Mouse (Mus musculus) bone marrow macrophage, adult 2 months (primary cell): ENCODE measurements around the gene Znrf2. TPM values are rescaled to one million over a fixed set of nuclear protein-coding genes. Genes with fewer than 3 reads are reported as not detected.
A peak's percentile ranks its signal among the peaks of the same experiment; 100 is the strongest.

Experiments
- H3K27ac ChIP-seq: 2 replicates; pipeline ENCODE4 v1.5.1; 2012; ENCODE audit warnings: low read depth, low read length; ENCODE audit not compliant: insufficient read depth
- H3K4me1 ChIP-seq: 2 replicates; pipeline ENCODE4 v1.6.1; 2012; ENCODE audit warnings: low read length; ENCODE audit not compliant: control insufficient read depth, insufficient read depth
- H3K4me3 ChIP-seq: 2 replicates; pipeline ENCODE4 v1.5.1; 2012; ENCODE audit warnings: mild to moderate bottlenecking, low read length, moderate library complexity; ENCODE audit not compliant: insufficient read depth
- CTCF ChIP-seq: IDR thresholded peaks from 2 replicates; pipeline ENCODE4 v1.5.1; 2012; ENCODE audit warnings: low read depth, mild to moderate bottlenecking, low read length, moderate library complexity
- POLR2A ChIP-seq: IDR thresholded peaks from 2 replicates; pipeline ENCODE4 v1.6.1; 2012; ENCODE audit warnings: mild to moderate bottlenecking, low read depth, low read length, borderline replicate concordance
- polyA plus RNA-seq: library from polyadenylated mRNA; stranded (reverse); fragments of >200 nt; gene quantifications from 2 replicates; pipeline ENCODE4 v1.2.4, GENCODE M21; 2012; ENCODE audit not compliant: missing spikeins, insufficient read depth, insufficient read length

Znrf2 gene
- polyA plus RNA-seq, 1 experiment, result 104 TPM

DNA sequence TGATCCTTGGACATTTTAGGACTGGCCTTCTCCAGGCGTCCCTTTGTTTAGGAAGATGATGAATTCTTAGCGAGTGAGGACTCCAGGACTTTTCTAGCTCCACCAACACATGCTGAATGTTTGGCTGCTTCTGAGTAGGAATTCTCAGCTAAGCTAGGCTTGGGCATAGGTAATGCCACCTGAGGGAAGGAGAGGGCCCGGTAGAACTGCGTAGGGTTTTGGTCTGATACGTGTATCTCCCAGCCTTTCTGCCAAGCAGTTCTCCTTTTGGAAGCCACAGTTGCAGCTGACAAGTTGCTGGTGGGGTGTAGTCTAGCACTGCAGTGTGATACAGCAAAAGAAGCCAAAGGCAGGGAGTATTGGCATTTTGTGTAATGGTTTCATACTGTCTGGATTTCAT, 10.9 kb upstream of the Znrf2 start:
- no peak overlapping the region for H3K27ac ChIP-seq
- TF ChIP-seq POLR2A (no peak), CTCF (no peak)
- peaks cover 17% of the 10 kb centered on the region for H3K4me1 ChIP-seq
- H3K4me3 ChIP-seq, result no peak overlapping the region

DNA sequence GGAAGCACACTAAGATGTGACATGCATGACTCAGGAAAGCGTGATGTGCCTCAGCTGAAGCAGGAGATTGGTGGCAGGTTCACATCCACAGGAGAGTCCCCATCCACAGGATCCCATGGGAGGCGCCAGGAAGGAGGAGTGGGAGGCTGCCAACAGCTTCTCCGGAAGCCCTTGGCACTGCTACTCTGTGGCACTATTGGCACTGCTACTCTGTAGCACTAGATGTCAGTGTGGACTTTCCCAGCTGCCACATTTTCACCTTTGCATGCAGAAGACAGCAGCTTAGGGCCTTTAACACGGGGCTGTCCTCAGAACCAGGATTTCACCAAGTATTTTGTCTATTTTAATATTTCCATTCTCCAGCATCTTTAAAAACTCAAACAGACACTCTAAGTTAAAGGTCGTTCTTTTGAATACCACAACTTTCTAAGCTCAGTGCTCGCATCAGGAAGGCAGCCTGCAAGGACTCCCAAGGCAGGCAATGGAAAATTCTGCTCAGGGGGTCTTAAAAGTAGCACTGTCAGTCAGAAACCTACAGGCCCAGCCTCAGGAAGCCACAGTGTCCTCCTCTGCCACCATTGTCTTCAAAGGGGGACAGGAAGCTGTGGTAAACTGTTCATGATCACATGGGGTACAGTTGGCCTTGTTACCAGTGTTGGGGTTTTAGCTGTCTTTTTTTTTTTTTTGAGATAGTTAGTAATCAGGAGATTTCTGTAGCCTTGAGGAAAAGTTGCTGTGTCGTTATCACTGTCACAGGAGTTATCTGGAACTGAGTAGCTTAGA, 7.0 kb upstream of the Znrf2 start:
- H3K4me3 ChIP-seq, result no peak overlapping the region
- TF ChIP-seq CTCF, result no peak
- TF ChIP-seq POLR2A, result no peak

DNA sequence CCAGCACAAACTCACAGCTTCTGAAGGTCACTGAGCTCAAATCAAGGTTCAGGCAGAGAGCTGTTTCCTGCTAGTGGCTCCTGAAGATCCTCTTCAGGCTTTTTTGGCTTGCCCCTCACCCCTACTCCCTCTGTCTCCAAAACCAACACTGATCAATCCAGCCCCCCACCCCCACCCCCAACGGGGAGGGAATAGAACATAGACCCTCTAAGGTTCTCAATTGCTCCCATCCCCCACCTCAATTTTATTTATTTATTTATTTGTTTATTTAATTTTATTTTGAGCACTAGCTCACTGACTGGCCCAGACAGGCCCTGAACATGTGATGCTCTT, 6.4 kb upstream of the Znrf2 start:
- Histone ChIP-seq H3K27ac (peak overlapping the region; percentile 86), H3K4me3 (no peak overlapping the region), H3K4me1 (peaks cover 41% of the 10 kb centered on the region)
- no peak for TF ChIP-seq CTCF
- TF ChIP-seq POLR2A, result no peak

More for the DNA sequence above, 7.0 kb upstream of the Znrf2 start:
- Histone ChIP-seq H3K4me1 (peaks cover 37% of the 10 kb centered on the region), H3K27ac (peak overlapping the region; percentile 86)

DNA sequence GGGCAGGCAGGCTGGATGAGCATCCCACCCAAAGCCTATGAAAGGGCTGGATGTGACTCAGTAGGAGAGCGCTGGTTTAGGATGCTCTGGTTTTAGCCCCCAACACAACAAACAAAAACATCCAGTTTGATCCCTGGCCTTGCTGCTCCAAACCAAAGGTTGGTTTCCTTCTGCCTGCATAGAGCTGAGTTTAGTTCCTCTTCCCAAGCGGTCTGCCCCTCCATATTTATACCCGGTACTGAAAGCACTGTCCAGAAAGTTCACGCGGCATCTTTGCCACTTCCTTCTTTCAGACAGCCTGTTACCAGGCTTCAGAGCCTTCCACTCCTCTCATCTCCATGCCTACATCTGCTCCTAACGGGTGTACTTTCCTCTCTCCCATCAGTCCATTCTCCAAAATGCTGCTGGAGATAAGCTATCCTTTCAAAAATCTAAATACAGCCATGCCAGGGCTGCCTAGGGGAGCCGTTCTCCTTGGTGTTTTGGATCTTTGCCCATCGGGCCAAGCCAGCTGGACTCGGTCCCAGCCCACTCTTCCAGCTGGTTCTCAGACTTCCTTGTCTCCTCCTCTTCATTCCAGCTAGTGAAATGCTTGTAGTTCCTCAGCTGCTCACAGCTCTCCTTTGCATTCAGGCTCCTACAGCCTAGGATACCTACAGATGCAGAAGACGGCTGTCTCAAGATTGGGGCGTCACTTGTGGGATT, 5.0 kb upstream of the Znrf2 start:
- peaks cover 51% of the 10 kb centered on the region for H3K4me1 ChIP-seq
- TF ChIP-seq POLR2A, result no peak
- TF ChIP-seq CTCF, result no peak
- peak overlapping the region; percentile 86 for H3K27ac ChIP-seq
- H3K4me3 ChIP-seq, result peak overlapping the region; percentile 26

DNA sequence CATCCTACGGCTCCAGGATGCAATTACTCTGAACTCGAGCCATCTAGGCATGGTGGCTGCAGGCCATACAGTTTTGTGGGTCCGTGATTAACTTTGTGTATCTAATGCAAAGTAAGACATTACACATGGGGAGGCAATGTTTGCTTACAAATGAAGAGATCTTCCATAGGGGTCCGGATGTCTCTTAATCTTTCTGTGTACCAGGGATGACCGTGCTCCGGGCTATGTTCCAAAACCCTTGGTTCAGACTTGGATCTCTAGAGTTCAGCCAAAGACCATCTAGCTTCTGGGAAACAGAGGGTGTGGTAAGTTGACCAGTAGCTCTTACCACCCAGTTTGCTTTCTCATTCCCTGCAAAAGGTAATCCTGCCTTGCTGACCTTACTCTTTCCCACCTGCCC, 4.4 kb upstream of the Znrf2 start:
- Histone ChIP-seq H3K4me1 (peaks cover 51% of the 10 kb centered on the region), H3K27ac (peak overlapping the region; percentile 86), H3K4me3 (peak overlapping the region; percentile 26)
- TF ChIP-seq POLR2A, result no peak
- TF ChIP-seq CTCF, result no peak

DNA sequence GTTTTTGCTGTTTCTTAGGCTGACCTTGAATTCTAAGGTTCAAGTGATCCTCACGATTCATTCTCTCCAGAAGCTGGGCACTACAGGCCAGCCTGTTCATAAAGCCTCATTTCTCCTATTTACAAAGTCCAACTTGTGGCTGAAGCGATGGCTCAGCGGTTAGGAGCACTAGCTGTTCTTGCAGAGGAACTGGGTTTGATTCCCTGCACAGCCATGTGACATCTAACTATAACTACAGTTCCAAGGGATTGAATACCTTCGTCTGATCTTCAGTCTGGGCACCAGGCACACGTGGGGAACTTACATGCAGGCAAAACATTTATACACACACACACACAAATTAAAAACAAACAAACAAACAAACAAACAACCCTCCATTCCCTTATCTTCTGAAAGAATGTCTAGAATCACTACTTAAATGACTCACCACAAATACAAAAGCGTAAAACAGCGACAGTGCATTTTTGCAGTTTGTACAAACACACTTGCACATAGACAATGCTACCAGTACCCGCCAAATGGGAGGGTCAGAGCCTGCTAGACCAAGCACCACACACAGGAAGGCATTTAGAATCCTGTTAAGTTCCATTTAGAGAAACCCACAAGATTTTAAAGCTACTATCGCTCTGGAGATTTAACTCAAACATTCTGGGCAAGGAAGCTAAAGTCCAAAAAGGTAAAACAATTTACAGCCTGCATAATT, 1.1 kb upstream of the Znrf2 start:
- TF ChIP-seq CTCF, result no peak
- no peak for TF ChIP-seq POLR2A
- Histone ChIP-seq H3K4me3 (no peak overlapping the region; the same call in 1 of the 2 replicates), H3K4me1 (peaks cover 40% of the 10 kb centered on the region), H3K27ac (peak overlapping the region; percentile 70)

DNA sequence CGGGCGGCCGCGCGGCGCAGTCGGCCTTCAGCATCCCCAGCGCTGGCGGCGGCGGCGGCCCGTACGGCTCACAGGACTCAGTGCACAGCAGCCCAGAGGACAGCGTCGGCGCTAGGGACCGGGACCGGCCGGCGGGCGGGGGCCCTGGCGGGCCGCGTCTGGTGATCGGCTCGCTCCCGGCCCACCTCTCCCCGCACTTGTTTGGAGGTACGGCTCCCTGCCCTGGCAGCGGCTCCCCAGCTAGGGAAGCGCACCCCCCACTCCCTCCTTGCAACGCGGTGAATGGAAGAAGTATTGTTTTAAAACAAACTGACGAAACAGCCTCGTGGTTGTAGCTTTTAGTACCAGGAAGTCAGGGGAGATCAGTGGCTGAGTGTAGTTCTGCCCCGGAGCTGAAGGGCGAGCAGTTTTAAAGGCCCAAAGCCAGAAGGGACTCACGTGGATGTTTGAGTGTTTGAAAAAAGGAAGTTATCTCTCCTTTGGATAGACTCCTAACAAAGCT, 601 bp downstream of the Znrf2 start:
- TF ChIP-seq CTCF (no peak), POLR2A (no peak)
- Histone ChIP-seq H3K4me1 (peaks cover 40% of the 10 kb centered on the region), H3K27ac (peak overlapping the region; percentile 94), H3K4me3 (peak overlapping the region; percentile 75)

DNA sequence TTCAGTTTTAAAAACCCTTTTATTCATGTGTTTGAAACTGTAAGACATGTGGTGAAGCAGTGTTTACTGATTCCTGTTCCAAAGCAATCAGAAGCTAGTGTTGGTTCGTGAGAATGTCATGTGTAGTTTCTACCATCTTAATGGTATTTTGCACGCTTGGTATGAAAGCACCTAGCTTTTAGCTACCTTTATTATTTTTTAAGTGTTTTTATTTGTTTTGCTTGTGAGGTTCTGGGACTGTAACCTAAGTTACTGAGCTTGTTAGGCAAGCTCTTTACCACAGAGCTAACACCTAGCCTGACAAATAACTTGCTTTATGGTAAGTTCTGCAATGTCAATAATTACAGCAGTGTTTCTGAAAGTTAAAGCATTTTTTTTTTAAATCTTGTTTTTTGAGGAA, 1.7 kb downstream of the Znrf2 start:
- peak overlapping the region; percentile 75 for H3K4me3 ChIP-seq
- peaks cover 36% of the 10 kb centered on the region for H3K4me1 ChIP-seq
- TF ChIP-seq CTCF, result no peak
- TF ChIP-seq POLR2A, result no peak
- H3K27ac ChIP-seq, result peak overlapping the region; percentile 94

DNA sequence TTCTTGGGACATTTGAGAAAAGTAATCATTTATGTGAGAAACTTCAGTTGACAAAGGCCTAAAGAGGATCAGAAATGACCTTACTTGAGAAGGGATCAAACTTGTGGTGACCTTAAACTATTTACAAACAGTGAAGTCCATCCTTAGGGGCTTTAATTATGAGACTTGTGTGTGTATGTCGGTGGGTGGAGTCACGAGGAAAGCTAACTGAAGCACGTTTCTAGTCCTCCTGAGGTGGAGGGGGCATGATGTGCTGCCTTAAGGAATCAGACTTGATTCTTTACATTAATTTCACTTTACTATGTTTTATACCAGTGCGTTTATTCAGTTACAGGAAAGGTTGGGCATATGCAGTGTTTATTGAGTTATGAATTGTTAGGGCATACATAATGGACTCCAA, 2.6 kb downstream of the Znrf2 start:
- TF ChIP-seq CTCF (no peak), POLR2A (no peak)
- H3K4me3 ChIP-seq, result peak overlapping the region; percentile 52
- H3K4me1 ChIP-seq, result peaks cover 36% of the 10 kb centered on the region
- H3K27ac ChIP-seq, result no peak overlapping the region
